Mouse (Mus musculus): ENCODE data around the gene Fam171a1. TPM values are rescaled to one million over a fixed set of nuclear protein-coding genes. Genes with fewer than 3 reads are reported as not detected.

Fam171a1 gene
- total and polyA plus RNA-seq, 3 experiments = 0.11 TPM; not detected in 2

GRCm38 (mm10) chr2:3118203-3118941, 4.3 kb downstream of the Fam171a1 start:
- Histone ChIP-seq H3K9me3 (replicated peaks) (0 out of 2 replicates have a peak, but pooled peaks cover 5% of the 10 kb centered on the region), H3K4me3 (ENCODE audit: low read depth, low read length) (no peak overlapping the region; the same call in 1 of the 2 replicates), H3K4me1 (ENCODE audit: insufficient read depth, low read depth, low read length) (no peaks in the 10 kb centered on the region), H3K36me3 (replicated peaks) (no peaks in the 10 kb centered on the region), H3K27me3 (ENCODE audit: insufficient read depth, low read length) (no peaks in the 10 kb centered on the region)
- DNase-seq (ENCODE audit: low spot score) (no peak), ATAC-seq (ENCODE audit: extremely low read depth, insufficient number of reproducible peaks, low FRiP score, poor library complexity, severe bottlenecking) (no peak)
- no peak for TF ChIP-seq POLR2AphosphoS5 (IDR thresholded peaks at IDR 0.05; ENCODE audit: insufficient replicate concordance, low read depth, low read length)
- no peak for TF ChIP-seq GATA1 (IDR thresholded peaks at IDR 0.05; ENCODE audit: borderline replicate concordance, low read length)
- TF ChIP-seq TAL1 (conservative IDR thresholded peaks at IDR 0.05; ENCODE audit: low read depth, low read length) = no peak
- TF ChIP-seq GATA2 (IDR thresholded peaks at IDR 0.05; ENCODE audit: borderline replicate concordance, low read depth, low read length) = no peak
- TF ChIP-seq CTCF (IDR thresholded peaks at IDR 0.05; ENCODE audit: low read depth, low read length) = no peak

- no peak for DNase-seq (ENCODE audit: low spot score)
- Histone ChIP-seq H3K4me3 (ENCODE audit: low read depth, low read length) (no peak overlapping the region), H3K9me3 (replicated peaks) (0 out of 2 replicates have a peak, but pooled peaks cover 5% of the 10 kb centered on the region), H3K27me3 (ENCODE audit: insufficient read depth, low read length) (no peaks in the 10 kb centered on the region), H3K36me3 (replicated peaks) (no peaks in the 10 kb centered on the region), H3K4me1 (ENCODE audit: insufficient read depth, low read depth, low read length) (no peaks in the 10 kb centered on the region)
- ATAC-seq (ENCODE audit: extremely low read depth, insufficient number of reproducible peaks, low FRiP score, poor library complexity, severe bottlenecking) = no peak
- TF ChIP-seq CTCF (IDR thresholded peaks at IDR 0.05; ENCODE audit: low read depth, low read length) = no peak
- TF ChIP-seq TAL1 (conservative IDR thresholded peaks at IDR 0.05; ENCODE audit: low read depth, low read length) = no peak
Measured at GRCm38 (mm10) chr2:3118969-3119368, 4.9 kb downstream of the Fam171a1 start.

GRCm38 (mm10) chr2:3119371-3119935, 5.4 kb downstream of the Fam171a1 start:
- no peak for TF ChIP-seq GATA1 (IDR thresholded peaks at IDR 0.05; ENCODE audit: borderline replicate concordance, low read length)
- TF ChIP-seq CTCF (IDR thresholded peaks at IDR 0.05; ENCODE audit: low read depth, low read length) = no peak
- no peak for TF ChIP-seq POLR2AphosphoS5 (IDR thresholded peaks at IDR 0.05; ENCODE audit: insufficient replicate concordance, low read depth, low read length)
- no peak for TF ChIP-seq GATA2 (IDR thresholded peaks at IDR 0.05; ENCODE audit: borderline replicate concordance, low read depth, low read length)
- no peak for TF ChIP-seq TAL1 (conservative IDR thresholded peaks at IDR 0.05; ENCODE audit: low read depth, low read length)
- ATAC-seq (ENCODE audit: extremely low read depth, insufficient number of reproducible peaks, low FRiP score, poor library complexity, severe bottlenecking) = no peak
- H3K27me3 ChIP-seq (ENCODE audit: insufficient read depth, low read length) = no peaks in the 10 kb centered on the region
- no peaks in the 10 kb centered on the region for H3K36me3 ChIP-seq (replicated peaks)
- no peaks in the 10 kb centered on the region for H3K4me1 ChIP-seq (ENCODE audit: insufficient read depth, low read depth, low read length)
- no peak overlapping the region for H3K4me3 ChIP-seq (ENCODE audit: low read depth, low read length)
- DNase-seq (ENCODE audit: low spot score) = no peak
- H3K9me3 ChIP-seq (replicated peaks) = 0 out of 2 replicates have a peak, but pooled peaks cover 5% of the 10 kb centered on the region

- no peaks in the 10 kb centered on the region for H3K4me1 ChIP-seq (ENCODE audit: insufficient read depth, low read depth, low read length)
- H3K27me3 ChIP-seq (ENCODE audit: insufficient read depth, low read length) = no peaks in the 10 kb centered on the region
- H3K36me3 ChIP-seq (replicated peaks) = no peaks in the 10 kb centered on the region
- TF ChIP-seq GATA1 (IDR thresholded peaks at IDR 0.05; ENCODE audit: borderline replicate concordance, low read length) = no peak
- TF ChIP-seq GATA2 (IDR thresholded peaks at IDR 0.05; ENCODE audit: borderline replicate concordance, low read depth, low read length) = no peak
- no peak for TF ChIP-seq TAL1 (conservative IDR thresholded peaks at IDR 0.05; ENCODE audit: low read depth, low read length)
- TF ChIP-seq CTCF (IDR thresholded peaks at IDR 0.05; ENCODE audit: low read depth, low read length) = no peak
- no peak for TF ChIP-seq POLR2AphosphoS5 (IDR thresholded peaks at IDR 0.05; ENCODE audit: insufficient replicate concordance, low read depth, low read length)
- H3K9me3 ChIP-seq (replicated peaks) = 0 out of 2 replicates have a peak, but pooled peaks cover 5% of the 10 kb centered on the region
- DNase-seq (ENCODE audit: low spot score) = no peak
- ATAC-seq (ENCODE audit: extremely low read depth, insufficient number of reproducible peaks, low FRiP score, poor library complexity, severe bottlenecking) = no peak
- no peak overlapping the region for H3K4me3 ChIP-seq (ENCODE audit: low read depth, low read length)
Measured at GRCm38 (mm10) chr2:3122571-3122970, 8.5 kb downstream of the Fam171a1 start.

- Histone ChIP-seq H3K4me1 (ENCODE audit: insufficient read depth, low read depth, low read length) (no peaks in the 10 kb centered on the region), H3K4me3 (ENCODE audit: low read depth, low read length) (no peak overlapping the region), H3K27me3 (ENCODE audit: insufficient read depth, low read length) (no peaks in the 10 kb centered on the region), H3K36me3 (replicated peaks) (no peaks in the 10 kb centered on the region), H3K9me3 (replicated peaks) (no peaks in the 10 kb centered on the region)
- TF ChIP-seq GATA1 (IDR thresholded peaks at IDR 0.05; ENCODE audit: borderline replicate concordance, low read length) (no peak), GATA2 (IDR thresholded peaks at IDR 0.05; ENCODE audit: borderline replicate concordance, low read depth, low read length) (no peak), POLR2AphosphoS5 (IDR thresholded peaks at IDR 0.05; ENCODE audit: insufficient replicate concordance, low read depth, low read length) (no peak), CTCF (IDR thresholded peaks at IDR 0.05; ENCODE audit: low read depth, low read length) (no peak), TAL1 (conservative IDR thresholded peaks at IDR 0.05; ENCODE audit: low read depth, low read length) (no peak)
- ATAC-seq (ENCODE audit: extremely low read depth, insufficient number of reproducible peaks, low FRiP score, poor library complexity, severe bottlenecking) (no peak), DNase-seq (ENCODE audit: low spot score) (no peak)
Measured at GRCm38 (mm10) chr2:3127256-3127883, 13.3 kb downstream of the Fam171a1 start.

GRCm38 (mm10) chr2:3128344-3128871, 14.4 kb downstream of the Fam171a1 start:
- no peak for ATAC-seq (ENCODE audit: extremely low read depth, insufficient number of reproducible peaks, low FRiP score, poor library complexity, severe bottlenecking)
- Histone ChIP-seq H3K36me3 (replicated peaks) (no peaks in the 10 kb centered on the region), H3K9me3 (replicated peaks) (no peaks in the 10 kb centered on the region), H3K4me1 (ENCODE audit: insufficient read depth, low read depth, low read length) (no peaks in the 10 kb centered on the region), H3K27me3 (ENCODE audit: insufficient read depth, low read length) (no peaks in the 10 kb centered on the region), H3K4me3 (ENCODE audit: low read depth, low read length) (no peak overlapping the region)
- TF ChIP-seq GATA2 (IDR thresholded peaks at IDR 0.05; ENCODE audit: borderline replicate concordance, low read depth, low read length) (no peak), CTCF (IDR thresholded peaks at IDR 0.05; ENCODE audit: low read depth, low read length) (no peak), POLR2AphosphoS5 (IDR thresholded peaks at IDR 0.05; ENCODE audit: insufficient replicate concordance, low read depth, low read length) (no peak), GATA1 (IDR thresholded peaks at IDR 0.05; ENCODE audit: borderline replicate concordance, low read length) (no peak), TAL1 (conservative IDR thresholded peaks at IDR 0.05; ENCODE audit: low read depth, low read length) (no peak)
- DNase-seq (ENCODE audit: low spot score) = no peak

Measured in G1E (cell line).